Mouse (Mus musculus): ENCODE results near the gene Gpr45. TPM values are rescaled to one million over a fixed set of nuclear protein-coding genes. Genes with fewer than 3 reads are reported as not detected.

Gene Gpr45
- polyA plus RNA-seq, 2 experiments = 4.8 to 6.1 TPM

DNA sequence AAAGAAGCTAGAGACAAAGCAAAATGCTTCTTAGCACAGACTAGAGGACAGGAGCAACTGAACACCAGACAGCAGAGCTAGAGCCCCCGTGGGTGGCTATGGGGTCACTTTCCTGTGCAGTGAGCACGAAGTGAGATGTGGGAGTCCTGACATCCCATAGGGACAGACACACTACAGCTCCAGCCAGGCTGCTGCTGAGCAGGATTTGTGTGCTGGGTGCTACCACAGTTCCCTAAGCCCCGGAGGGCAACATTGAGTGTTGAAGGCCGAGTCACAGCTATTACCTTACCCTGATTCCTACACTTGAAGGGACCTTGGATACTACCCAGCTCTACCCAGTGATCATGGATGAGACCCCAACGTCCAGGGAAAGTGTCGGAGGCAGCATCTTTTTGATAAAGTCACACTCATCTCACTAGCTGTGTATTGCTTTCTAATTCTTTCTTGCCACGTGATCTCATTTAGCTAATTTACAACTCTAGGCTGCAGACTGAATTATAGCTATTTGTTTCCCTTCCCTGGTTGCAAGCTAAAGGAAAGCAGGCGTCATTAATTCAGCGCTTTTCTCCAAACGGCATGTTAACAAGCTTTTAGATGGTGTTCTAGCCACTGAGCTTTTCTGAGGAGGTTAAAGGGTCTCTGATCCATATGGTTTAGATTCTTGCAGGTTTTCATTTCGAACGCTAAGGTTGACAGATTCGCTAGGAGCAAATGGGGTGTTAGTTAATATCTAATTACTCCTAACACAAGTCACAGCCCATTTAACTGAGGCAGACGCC, 92.7 kb downstream of the Gpr45 start:
- ATAC-seq (ENCODE audit: low FRiP score, low read depth) (no peak), DNase-seq (ENCODE audit: low spot score) (no peak)
- no peak overlapping the region for H3K9ac ChIP-seq (ENCODE audit: low read depth, low read length, severe bottlenecking)
- H3K27me3 ChIP-seq (ENCODE audit: control insufficient read depth, insufficient read depth, low read length) = no peaks in the 10 kb centered on the region
- no peak overlapping the region for H3K27ac ChIP-seq (replicated peaks; ENCODE audit: low read depth, low read length)
- no peak for TF ChIP-seq POLR2A (IDR thresholded peaks at IDR 0.05; ENCODE audit: borderline replicate concordance, extremely low read depth, insufficient read depth, insufficient read length)
- H3K9me3 ChIP-seq (ENCODE audit: control insufficient read depth, low read length) = no peaks in the 10 kb centered on the region
- H3K36me3 ChIP-seq (ENCODE audit: control insufficient read depth, insufficient read depth, low read length) = peaks cover 17% of the 10 kb centered on the region
- no peak overlapping the region for H3K4me3 ChIP-seq (replicated peaks; ENCODE audit: low read length)
- WGBS = 24% methylated on average over 14 of the region's 14 CpGs
- no peak overlapping the region for H3K4me2 ChIP-seq (replicated peaks; ENCODE audit: low read depth, low read length, severe bottlenecking)
- H3K4me1 ChIP-seq (ENCODE audit: control insufficient read depth, insufficient read depth, low read length) = no peaks in the 10 kb centered on the region

DNA sequence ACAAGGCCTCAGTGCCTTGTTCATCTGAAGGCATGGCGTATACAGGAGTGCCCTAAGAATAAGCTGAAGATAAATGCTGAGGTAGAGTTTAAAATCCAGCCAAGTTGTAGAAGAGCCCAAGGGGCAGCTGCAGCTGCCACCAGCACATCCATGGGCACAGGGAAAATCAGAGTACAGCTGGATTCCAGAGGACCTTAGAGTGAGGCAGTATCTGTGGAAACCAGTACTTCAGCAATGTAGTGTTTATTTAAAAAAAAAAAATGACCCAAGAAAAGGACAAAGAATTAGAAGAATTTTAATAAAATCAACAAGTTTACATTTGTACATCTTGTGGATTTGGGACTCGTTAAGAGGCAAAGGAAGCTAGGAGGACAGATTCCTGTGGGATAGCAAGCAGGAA, 94.3 kb downstream of the Gpr45 start:
- H3K4me1 ChIP-seq (ENCODE audit: control insufficient read depth, insufficient read depth, low read length) = no peaks in the 10 kb centered on the region
- H3K27ac ChIP-seq (replicated peaks; ENCODE audit: low read depth, low read length) = no peak overlapping the region
- H3K36me3 ChIP-seq (ENCODE audit: control insufficient read depth, insufficient read depth, low read length) = peaks cover 33% of the 10 kb centered on the region
- H3K9ac ChIP-seq (ENCODE audit: low read depth, low read length, severe bottlenecking) = no peak overlapping the region
- 87% methylated on average over 2 of the region's 2 CpGs for WGBS
- ATAC-seq (ENCODE audit: low FRiP score, low read depth) (no peak), DNase-seq (ENCODE audit: low spot score) (no peak)
- no peak overlapping the region for H3K4me3 ChIP-seq (replicated peaks; ENCODE audit: low read length)
- H3K4me2 ChIP-seq (replicated peaks; ENCODE audit: low read depth, low read length, severe bottlenecking) = no peak overlapping the region
- no peaks in the 10 kb centered on the region for H3K27me3 ChIP-seq (ENCODE audit: control insufficient read depth, insufficient read depth, low read length)
- TF ChIP-seq POLR2A (IDR thresholded peaks at IDR 0.05; ENCODE audit: borderline replicate concordance, extremely low read depth, insufficient read depth, insufficient read length) = no peak
- no peaks in the 10 kb centered on the region for H3K9me3 ChIP-seq (ENCODE audit: control insufficient read depth, low read length)

DNA sequence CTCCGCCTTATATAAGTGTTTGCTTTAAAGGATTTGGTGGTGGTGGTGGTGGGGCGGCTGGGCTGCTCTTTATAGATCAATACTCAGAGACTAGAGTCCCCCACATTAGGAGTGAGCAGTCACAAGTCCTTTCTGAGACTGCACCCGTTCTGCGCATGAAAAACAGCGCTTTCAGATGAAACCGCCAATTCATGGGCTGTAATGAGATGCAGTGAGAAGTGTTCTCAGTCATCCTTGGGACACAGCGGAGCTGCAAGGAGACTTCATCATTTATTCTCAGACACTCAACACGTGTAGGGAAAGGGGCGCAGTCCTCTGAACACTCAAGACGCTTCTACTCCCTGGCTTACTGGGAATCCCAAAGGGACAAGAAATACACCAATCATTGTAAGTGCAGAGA, 95.1 kb downstream of the Gpr45 start:
- ATAC-seq (ENCODE audit: low FRiP score, low read depth) (no peak), DNase-seq (ENCODE audit: low spot score) (no peak)
- Histone ChIP-seq H3K9me3 (ENCODE audit: control insufficient read depth, low read length) (no peaks in the 10 kb centered on the region), H3K9ac (ENCODE audit: low read depth, low read length, severe bottlenecking) (no peak overlapping the region), H3K27ac (replicated peaks; ENCODE audit: low read depth, low read length) (no peak overlapping the region), H3K36me3 (ENCODE audit: control insufficient read depth, insufficient read depth, low read length) (peaks cover 39% of the 10 kb centered on the region), H3K27me3 (ENCODE audit: control insufficient read depth, insufficient read depth, low read length) (no peaks in the 10 kb centered on the region), H3K4me1 (ENCODE audit: control insufficient read depth, insufficient read depth, low read length) (no peaks in the 10 kb centered on the region), H3K4me3 (replicated peaks; ENCODE audit: low read length) (no peak overlapping the region), H3K4me2 (replicated peaks; ENCODE audit: low read depth, low read length, severe bottlenecking) (no peak overlapping the region)
- no peak for TF ChIP-seq POLR2A (IDR thresholded peaks at IDR 0.05; ENCODE audit: borderline replicate concordance, extremely low read depth, insufficient read depth, insufficient read length)
- 83% methylated on average over 10 of the region's 10 CpGs for WGBS

DNA sequence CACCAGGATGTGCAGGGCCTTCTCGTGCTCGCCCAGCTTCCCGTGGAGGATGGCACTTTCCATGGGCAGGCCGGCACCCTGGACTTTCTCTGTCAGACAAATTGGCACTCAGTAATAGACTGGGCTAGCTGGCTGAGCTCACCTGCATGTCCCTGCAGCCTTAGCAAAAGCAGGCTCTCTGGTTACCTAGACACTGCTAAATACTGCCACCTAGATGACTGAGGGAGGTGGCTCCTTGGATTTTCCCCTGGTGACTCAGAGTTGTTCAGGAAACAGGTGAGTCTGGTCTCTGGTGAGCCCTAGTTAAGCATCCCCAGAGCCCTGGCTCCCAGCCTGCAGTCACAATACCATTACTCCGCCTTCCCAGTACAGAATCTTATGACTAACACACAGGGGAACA, 99.2 kb downstream of the Gpr45 start:
- no peaks in the 10 kb centered on the region for H3K4me1 ChIP-seq (ENCODE audit: control insufficient read depth, insufficient read depth, low read length)
- no peaks in the 10 kb centered on the region for H3K27me3 ChIP-seq (ENCODE audit: control insufficient read depth, insufficient read depth, low read length)
- DNase-seq (ENCODE audit: low spot score) = no peak
- H3K27ac ChIP-seq (replicated peaks; ENCODE audit: low read depth, low read length) = no peak overlapping the region
- no peak overlapping the region for H3K4me3 ChIP-seq (replicated peaks; ENCODE audit: low read length)
- peaks cover 73% of the 10 kb centered on the region for H3K36me3 ChIP-seq (ENCODE audit: control insufficient read depth, insufficient read depth, low read length)
- H3K9me3 ChIP-seq (ENCODE audit: control insufficient read depth, low read length) = no peaks in the 10 kb centered on the region
- H3K4me2 ChIP-seq (replicated peaks; ENCODE audit: low read depth, low read length, severe bottlenecking) = no peak overlapping the region
- 95% methylated on average over 5 of the region's 5 CpGs for WGBS
- no peak overlapping the region for H3K9ac ChIP-seq (ENCODE audit: low read depth, low read length, severe bottlenecking)
- TF ChIP-seq POLR2A (IDR thresholded peaks at IDR 0.05; ENCODE audit: borderline replicate concordance, extremely low read depth, insufficient read depth, insufficient read length) = no peak
- no peak for ATAC-seq (ENCODE audit: low FRiP score, low read depth)

GRCm38 (mm10) chr1:43065615-43066310, 113.1 kb downstream of the Gpr45 start:
- DNase-seq (ENCODE audit: low spot score) = peak; percentile 78
- Histone ChIP-seq H3K27ac (replicated peaks; ENCODE audit: low read depth, low read length) (no peak overlapping the region), H3K4me1 (ENCODE audit: control insufficient read depth, insufficient read depth, low read length) (no peaks in the 10 kb centered on the region), H3K9me3 (ENCODE audit: control insufficient read depth, low read length) (no peaks in the 10 kb centered on the region), H3K27me3 (ENCODE audit: control insufficient read depth, insufficient read depth, low read length) (no peaks in the 10 kb centered on the region), H3K9ac (ENCODE audit: low read depth, low read length, severe bottlenecking) (no peak overlapping the region), H3K36me3 (ENCODE audit: control insufficient read depth, insufficient read depth, low read length) (peaks cover 25% of the 10 kb centered on the region), H3K4me3 (replicated peaks; ENCODE audit: low read length) (no peak overlapping the region), H3K4me2 (replicated peaks; ENCODE audit: low read depth, low read length, severe bottlenecking) (no peak overlapping the region)
- WGBS = 53% methylated on average over 8 of the region's 9 CpGs
- no peak for TF ChIP-seq POLR2A (IDR thresholded peaks at IDR 0.05; ENCODE audit: borderline replicate concordance, extremely low read depth, insufficient read depth, insufficient read length)
- ATAC-seq (ENCODE audit: low FRiP score, low read depth) = peak; percentile 78; the same call in 1 of the 2 replicates

Data from limb, embryonic 14.5 days (tissue).